Mouse (Mus musculus) cerebellum, adult 9-11 months (tissue): Measurements from ENCODE around the gene Fkbp7.
A peak's percentile ranks its signal among the peaks of the same experiment; 100 is the strongest.
"Not testable (repeated sequence)": the region's sequence is repeated elsewhere in the genome, so short reads cannot be mapped to it uniquely, and the experiment has no call there.

ENCODE experiments used
- DNase-seq: peaks from one replicate; pipeline ENCODE4 v3.0.0; 2022

Fkbp7 gene

DNA sequence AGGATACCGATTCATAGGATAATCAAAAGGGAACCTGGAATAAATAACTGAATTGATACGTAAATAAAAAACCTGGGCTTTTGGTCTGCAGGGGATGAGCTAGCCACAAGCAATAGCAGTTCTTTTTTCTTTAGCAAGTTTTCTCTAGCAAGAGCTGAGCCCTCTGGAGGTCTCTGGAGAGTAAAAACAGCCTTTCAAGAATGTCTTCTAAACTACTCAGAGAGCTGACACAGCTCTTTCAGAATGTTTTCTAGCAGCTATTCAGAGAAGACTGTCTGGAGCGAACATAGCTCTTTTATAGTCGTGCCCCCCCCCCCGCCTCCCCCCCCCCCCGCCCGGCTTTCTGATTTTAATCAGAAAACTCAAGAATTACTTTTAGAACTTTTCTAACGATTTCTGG is 13.5 kb downstream of the Fkbp7 start:
- DNase-seq = no peak

GRCm38 (mm10) chr2:76658551-76658950 is 14.4 kb downstream of the Fkbp7 start:
- DNase-seq = no peak

GRCm38 (mm10) chr2:76655982-76656381 is 16.9 kb downstream of the Fkbp7 start:
- no peak for DNase-seq

DNA sequence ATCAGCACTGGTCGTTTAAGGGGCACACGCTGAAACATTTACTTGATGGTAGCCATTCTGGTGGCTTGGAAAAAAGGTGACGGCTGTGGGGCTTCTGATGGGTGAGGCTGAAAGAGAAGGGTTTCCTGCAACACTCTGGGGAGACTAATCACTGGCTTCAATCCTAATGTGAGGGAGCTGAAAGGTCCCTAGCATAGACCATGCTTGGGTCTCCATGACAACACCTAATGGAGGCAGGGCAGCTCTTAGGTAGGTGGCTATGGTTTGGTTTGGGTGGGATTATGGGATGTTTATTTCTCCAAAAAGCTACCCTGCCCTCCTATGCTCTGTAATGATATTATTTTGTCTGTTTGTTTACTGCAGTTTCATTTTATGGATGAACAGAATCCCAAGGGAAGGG is 17.5 kb downstream of the Fkbp7 start:
- no peak for DNase-seq

GRCm38 (mm10) chr2:76654646-76655045 is 18.3 kb downstream of the Fkbp7 start:
- no peak for DNase-seq

DNA sequence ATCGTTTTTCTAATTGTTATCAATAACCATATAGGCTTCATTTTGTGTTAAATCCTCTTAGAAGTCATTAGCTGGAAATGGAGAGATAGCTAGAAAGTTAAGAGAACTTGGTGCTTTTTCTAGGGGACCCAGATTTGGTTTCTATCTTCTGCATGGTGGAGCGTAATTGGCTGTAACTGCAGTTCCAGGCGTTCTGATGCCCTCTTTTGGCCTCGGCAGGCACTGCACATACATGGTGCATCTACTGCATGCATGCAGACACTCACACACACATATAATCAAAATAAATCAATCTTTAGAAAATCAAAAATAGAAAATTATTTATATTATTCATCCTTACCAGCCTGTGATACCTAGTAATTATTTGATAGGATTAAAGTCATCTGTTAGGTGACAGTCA is 19.8 kb downstream of the Fkbp7 start:
- no peak for DNase-seq

GRCm38 (mm10) chr2:76648666-76649141 is 24.2 kb downstream of the Fkbp7 start:
- DNase-seq = peak; percentile 56

- peak; percentile 98 for DNase-seq
Observed at GRCm38 (mm10) chr2:76647883-76648570, 24.9 kb downstream of the Fkbp7 start, which contains the start of the genes Prkra and Pjvk. Prkra (minus strand) TSS chr2:76648015. Pjvk (plus strand) TSS chr2:76648476.

DNA sequence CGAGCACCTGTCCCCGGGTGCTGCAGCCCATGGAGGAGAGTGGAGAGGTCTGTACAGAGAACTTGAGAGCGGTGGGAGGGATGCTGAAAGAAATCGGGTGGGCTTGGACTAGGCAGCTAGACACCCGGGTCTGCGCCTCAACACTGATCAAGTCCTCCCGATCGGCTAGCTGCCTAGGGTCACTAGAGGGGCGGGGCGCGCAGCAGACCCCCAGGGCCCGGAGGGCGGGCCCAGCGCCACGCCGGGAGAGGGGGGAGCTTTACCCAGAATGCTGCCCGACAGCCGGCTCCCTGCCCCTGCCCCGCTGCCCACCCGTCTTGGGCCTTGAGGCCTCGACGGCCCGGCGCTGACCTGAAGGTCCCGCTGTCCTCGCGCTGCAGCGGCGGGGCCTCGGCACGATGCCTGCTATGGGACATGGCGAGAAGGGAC is 25.5 kb downstream of the Fkbp7 start:
- no peak for DNase-seq

DNA sequence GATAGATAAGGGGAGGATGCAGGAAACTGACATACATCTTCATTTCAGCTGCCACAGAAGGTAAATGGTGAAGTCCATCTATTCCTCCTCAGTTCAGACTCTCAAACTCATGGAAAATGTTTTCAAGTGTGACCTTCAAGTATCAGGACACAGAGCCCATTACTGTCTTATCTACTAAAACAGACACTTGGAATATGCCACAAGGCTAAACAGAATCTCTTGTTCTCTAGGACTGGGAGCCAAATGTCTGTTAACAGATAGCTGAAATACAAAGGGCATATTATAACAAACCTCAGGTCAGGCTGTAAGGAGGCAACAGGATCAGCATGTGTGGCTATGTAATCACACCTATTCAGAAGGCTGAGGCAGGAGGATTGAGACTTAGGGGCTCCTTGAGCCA is 29.1 kb downstream of the Fkbp7 start:
- no peak for DNase-seq

DNA sequence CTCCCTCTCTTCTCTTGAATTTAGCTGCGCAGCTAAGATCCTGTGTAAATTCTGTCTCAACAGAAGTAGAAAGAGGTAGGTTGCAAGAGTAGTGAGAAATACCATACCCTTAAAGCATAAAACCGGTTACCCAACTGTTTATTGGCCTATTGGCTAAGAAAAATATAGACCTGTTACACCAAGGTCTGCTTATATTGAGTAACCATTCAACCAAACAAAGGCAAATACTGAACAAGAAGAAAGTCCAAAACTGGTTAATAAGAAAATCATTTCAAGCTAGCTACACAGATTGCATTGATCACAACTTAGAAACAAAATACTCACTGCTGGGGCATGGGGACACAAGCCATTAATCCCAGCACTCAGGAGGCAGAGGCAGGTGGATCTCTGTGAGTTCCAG is 33.3 kb downstream of the Fkbp7 start:
- no peak for DNase-seq

DNA sequence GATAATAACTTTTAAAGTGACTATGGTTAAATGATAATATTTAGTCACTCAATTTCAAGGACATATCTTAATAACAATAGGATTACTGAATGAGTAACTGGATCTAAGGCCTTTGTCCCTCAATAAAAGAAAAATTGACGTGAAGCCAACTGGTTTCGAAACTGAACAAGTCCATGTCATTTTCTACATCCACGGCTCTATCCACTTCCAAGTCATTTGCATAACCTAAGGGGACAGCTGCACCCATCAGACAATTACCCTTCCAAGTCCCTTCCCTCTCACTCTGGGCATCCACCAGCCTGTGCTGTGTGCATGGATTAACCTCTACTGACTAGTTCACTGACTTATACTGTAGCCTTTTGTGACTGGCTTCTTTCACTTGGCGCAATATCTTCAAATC is 41.3 kb downstream of the Fkbp7 start:
- DNase-seq = no peak

DNA sequence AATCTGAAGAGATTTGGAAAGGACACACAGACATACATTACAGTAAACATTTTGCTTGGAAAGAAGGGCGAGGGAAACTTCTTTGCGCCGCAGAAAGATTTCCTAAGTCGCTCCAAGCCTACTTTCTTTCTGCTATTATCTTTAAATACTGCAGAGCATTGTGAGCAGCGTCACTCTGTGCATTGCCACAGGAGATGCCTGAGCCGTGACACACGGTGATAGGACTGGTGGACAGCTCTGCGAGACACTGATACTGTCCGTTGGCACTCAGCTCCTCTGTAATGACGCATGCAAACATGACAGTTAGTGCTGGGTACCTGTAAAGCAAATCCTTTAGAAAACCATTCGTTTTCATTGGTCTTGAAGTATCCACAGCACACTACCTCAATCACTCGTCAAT is 42.6 kb downstream of the Fkbp7 start:
- no peak for DNase-seq

GRCm38 (mm10) chr2:76622316-76622715 is 50.6 kb downstream of the Fkbp7 start:
- not testable (repeated sequence) for DNase-seq

GRCm38 (mm10) chr2:76621724-76622123 is 51.2 kb downstream of the Fkbp7 start:
- no peak for DNase-seq

DNA sequence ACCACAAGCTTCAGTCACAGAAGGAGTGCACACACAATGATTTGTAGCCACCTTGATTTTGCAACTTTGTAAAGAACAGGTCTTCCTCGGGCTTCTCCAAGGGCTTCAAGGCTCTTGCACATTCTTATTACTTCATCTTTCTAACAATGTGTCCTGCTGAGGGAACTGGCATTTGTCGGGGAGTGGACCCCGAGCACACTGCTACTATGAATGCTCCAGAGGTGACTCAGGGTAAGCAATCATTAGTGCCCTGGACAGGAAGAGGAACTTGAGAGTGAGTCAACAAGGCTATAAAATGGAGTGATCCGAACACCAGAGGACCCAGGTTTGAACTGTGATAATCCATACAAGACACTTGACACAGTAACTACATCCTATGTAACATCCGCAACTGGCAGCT is 52.7 kb downstream of the Fkbp7 start:
- DNase-seq = no peak

DNA sequence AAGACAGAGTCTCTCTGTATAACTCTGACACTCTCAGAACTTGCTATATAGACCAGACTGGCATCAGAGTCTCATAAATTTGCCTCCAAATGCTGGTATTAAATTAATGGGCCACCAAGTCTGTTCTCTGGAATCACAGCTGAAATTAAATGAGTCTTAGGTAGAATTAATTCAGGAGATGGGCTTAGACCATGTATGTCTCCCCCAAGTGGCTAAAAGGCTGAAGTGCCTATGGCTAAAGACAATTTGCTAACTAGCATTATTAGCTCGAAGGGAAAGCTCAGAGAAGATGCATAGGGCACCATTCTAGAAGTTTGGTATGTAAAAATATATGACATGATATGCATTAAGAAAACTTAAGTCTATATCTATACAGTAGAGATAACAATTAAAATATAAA is 54.8 kb downstream of the Fkbp7 start:
- DNase-seq = peak; percentile 20
